Mouse (Mus musculus) v-Abl transformed pro-B cells (cell line): Measurements from ENCODE around the gene Amacr.

Source experiments
- in situ Hi-C, 2 experiments: fragments of 400-800 bp; cut with MboI; formaldehyde crosslinking; loops; one replicate each; pipeline ENCODE4 v1.15.1; 2025; ENCODE audit not compliant: unreplicated experiment in 2 of 2

Gene Amacr

GRCm38 (mm10) chr15:10981377-10982063, at the start of gene Amacr:
Amacr (plus strand) TSS chr15:10981756.
- in situ Hi-C loops = loop anchor here in 1 of 2 experiments (25.0 kb wide), 1 partner anchor 1544 kb away; the partner anchor contains the start of gene Capsl

GRCm38 (mm10) chr15:10933930-10934329, 47.6 kb upstream of the Amacr start:
- in situ Hi-C loops = no loop called here

GRCm38 (mm10) chr15:10940148-10941108, 41.1 kb upstream of the Amacr start:
- in situ Hi-C loops = no loop called here

- in situ Hi-C loops = no loop called here
Measured at GRCm38 (mm10) chr15:10941901-10942300, 39.7 kb upstream of the Amacr start.

DNA sequence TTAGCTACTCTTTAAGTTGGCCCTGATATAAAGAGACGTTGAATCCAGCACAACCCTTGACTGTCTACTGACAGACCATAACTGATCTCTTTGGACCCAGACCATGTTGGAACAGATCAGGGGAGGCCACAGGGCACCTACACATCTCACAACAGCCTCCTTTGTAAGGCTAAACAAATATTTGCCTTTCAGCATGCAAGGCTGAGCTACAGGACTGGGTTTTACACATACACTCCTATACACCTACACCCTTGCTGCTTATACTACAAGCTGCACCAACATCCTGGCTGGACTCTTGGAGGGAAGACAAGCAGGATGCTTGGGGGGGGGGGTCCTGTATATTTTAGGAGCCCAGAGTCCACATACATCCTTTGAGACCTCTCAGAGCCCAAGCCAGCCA, 33.7 kb upstream of the Amacr start:
- in situ Hi-C loops = no loop called here

DNA sequence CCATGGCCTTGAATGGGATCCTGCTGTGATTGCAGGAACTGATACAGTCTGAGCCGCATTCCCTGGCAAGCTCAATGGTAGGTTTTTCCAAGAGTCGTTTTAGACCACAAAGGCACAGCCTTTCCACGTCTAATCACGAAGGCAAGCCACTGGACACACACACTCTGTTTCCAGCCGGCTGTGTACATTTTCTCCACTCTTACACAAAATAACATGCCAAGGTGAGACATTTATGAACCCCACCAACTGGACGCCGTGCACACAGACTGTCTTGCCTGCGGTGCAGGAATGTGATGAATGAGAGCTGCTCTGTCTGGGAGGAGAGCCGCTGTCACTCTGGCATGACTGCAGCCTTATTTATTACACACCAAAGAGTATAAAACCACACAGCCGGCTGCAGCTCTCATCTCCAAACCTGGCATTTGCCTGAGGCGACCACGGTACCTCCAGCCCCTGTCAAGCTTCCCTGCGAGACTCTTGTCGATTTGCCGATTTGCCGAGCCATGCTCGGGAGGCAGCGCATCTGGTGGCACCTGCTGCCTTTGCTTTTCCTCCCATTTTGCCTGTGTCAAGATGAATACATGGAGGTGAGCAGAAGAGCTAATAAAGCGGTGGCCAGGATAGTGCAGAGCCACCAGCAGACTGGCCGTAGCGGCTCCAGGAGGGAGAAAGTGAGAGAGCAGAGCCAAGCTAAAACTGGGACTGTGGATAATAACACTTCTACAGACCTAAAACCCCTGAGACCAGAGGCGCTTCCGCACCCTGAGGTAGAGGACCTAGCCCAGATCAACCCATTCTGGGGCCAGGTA, 29.4 kb upstream of the Amacr start, which contains the start of gene C1qtnf3:
TSS of gene C1qtnf3 (plus strand) at position 382 of the 809 bp plus-strand sequence.
- in situ Hi-C loops = no loop called here

- in situ Hi-C loops = no loop called here
Measured at GRCm38 (mm10) chr15:10952760-10953305, 28.7 kb upstream of the Amacr start.

- in situ Hi-C loops = no loop called here
Measured at GRCm38 (mm10) chr15:10953465-10953864, 28.1 kb upstream of the Amacr start.

DNA sequence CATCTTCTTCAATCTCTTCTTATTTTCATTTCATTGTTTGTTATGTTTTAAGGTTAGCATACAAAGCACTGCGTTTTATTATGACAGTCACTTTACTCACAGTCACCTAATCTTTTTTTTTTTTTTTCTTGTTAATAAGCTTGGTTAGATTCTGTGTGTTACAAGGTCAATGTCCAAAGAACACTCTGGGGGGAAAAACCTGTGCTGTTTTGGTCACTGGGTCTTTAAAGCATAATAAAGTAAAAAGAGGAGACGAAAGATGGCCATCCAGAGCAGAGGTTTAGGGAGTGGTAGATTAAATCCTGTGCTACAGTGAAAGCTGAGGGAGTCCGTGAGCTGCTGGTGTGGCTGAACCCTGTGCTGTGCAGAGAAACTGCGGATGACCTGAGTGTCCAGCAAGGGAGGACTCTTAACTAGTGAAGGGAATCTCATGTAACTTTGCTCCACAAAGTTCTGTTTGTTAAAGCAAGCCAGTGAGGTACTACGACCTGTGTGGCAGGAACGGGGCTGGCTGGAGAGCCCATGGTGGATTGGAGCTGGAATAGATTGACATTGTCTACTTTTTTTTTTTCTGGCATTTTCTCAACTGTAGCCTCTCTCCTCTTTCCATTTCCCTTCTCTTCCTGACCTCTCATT, 27.1 kb upstream of the Amacr start:
- in situ Hi-C loops = no loop called here

DNA sequence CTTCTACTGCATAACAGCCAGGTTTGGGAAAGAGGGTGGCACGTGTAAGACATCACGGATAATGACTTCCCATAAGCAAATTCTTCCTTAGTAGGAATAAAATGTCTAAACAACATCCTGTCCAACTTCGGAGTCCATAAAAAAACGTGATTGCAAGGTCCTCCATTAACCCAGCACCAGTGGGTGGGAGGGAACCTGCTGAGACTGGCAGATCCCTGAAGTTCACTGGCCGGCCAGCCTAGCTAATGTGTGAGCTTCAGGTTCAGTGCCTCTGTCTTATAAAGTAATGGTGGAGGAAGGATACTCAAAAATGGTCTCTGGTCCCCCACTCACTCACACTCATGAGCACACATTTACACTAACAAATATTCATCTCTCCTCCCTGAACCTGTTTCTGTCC, 26.4 kb upstream of the Amacr start:
- in situ Hi-C loops = no loop called here

GRCm38 (mm10) chr15:10956706-10957105, 24.9 kb upstream of the Amacr start:
- in situ Hi-C loops = no loop called here

- in situ Hi-C loops = no loop called here
Measured at GRCm38 (mm10) chr15:10959277-10960026, 22.1 kb upstream of the Amacr start.

DNA sequence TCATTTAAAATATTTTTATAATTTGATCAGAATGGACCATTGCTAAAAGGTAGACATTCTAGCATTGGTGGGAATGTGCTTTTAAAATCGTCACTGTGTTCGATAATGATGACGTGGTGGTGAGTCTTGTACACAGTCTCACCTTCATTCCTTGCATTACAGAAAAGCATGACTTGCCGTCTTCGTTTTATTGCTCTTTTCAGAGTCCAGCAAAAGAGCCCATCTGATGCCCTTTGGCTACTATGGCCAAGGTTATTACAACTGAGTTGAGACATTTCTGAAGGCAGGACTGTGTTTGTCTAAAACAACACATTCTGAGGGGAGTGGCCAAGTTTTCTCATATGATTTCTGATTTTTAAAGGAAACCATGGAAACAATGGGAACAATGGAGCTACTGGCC, 21.3 kb upstream of the Amacr start:
- in situ Hi-C loops = no loop called here

GRCm38 (mm10) chr15:10962601-10963000, 19.0 kb upstream of the Amacr start:
- in situ Hi-C loops = no loop called here

- in situ Hi-C loops = no loop called here
Measured at GRCm38 (mm10) chr15:10969439-10969838, 12.1 kb upstream of the Amacr start.

- in situ Hi-C loops = no loop called here
Measured at GRCm38 (mm10) chr15:10970777-10971176, 10.8 kb upstream of the Amacr start.

GRCm38 (mm10) chr15:10977151-10977550, 4.4 kb upstream of the Amacr start:
- in situ Hi-C loops = loop anchor here in 1 of 2 experiments (25.0 kb wide), 1 partner anchor 1540 kb away; the partner anchor contains the start of gene Capsl

DNA sequence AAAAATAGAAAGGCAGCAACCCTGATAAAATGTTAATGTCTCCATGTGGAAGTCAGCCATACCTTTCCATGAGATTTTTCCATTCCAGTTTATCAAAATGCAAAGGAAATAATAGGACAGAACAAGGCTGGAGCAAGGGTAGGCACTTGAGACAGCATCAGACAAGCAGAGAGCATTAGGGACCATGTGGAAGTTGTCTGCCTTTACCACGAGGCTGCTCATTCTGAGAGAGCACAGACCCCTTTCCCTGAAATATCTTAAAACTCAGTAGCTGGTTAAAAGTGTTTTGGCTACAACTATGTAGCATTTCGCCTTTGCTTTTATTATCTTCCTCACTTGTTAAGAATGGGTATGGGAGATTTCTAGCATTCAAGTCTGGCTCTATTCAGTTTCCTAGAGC, 844 bp upstream of the Amacr start:
- in situ Hi-C loops = loop anchor here in 1 of 2 experiments (25.0 kb wide), 1 partner anchor 1543 kb away; the partner anchor contains the start of gene Capsl

DNA sequence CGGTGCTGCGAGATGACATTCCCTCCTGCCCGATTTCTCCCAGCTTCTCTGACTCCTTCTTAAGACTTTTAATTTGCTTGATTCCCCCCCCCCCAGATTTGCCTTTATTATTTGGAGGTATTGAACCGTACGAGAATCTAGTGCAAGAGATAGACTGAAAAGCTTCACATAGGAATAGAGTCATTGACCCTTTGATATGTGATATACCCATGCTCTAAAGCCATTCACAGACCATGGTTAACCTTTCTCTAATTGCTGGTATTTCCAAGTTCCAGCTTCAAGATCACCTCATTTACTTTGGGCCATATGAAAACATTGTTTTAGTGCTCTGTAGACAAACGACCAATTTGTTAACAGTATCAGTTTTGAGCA, 494 bp downstream of the Amacr start:
- in situ Hi-C loops = loop anchor here in 1 of 2 experiments (25.0 kb wide), 1 partner anchor 1545 kb away; the partner anchor contains the start of gene Capsl
